Mouse (Mus musculus): Measurements from ENCODE around the gene Lifr.

DNA sequence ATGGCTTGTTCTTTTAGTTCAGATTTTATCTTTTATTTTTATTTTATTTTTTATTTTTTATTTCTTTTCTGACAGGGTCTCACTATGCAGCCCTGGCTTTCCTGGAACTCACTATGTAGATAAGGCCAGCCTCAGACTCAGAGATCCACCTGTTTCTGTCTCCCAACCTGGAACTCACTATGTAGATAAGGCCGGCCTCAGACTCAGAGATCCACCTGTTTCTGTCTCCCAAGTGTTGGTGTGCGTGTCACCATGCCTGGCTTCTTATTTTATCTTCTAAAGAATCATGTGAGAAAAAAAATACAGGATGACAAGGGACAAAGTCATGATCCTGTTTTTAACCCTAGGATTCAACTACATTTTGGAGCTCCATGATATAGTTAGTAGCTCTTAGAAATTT, 102.2 kb downstream of the Lifr start:
- no peak for TF ChIP-seq CTCF (IDR thresholded peaks at IDR 0.05; ENCODE audit: extremely low read depth, insufficient read depth, insufficient read length, insufficient replicate concordance)
- TF ChIP-seq POLR2A (IDR thresholded peaks at IDR 0.05; ENCODE audit: low read depth, low read length), result no peak

Data from spleen, adult 2 months (tissue).